Mouse (Mus musculus) bone marrow macrophage, adult 2 months (primary cell): ENCODE results near the gene Mdm4. TPM values are rescaled to one million over a fixed set of nuclear protein-coding genes. Genes with fewer than 3 reads are reported as not detected.
"Not testable (repeated sequence)": the region's sequence is repeated elsewhere in the genome, so short reads cannot be mapped to it uniquely, and the experiment has no call there.

Source experiments
- H3K27ac ChIP-seq: 2 replicates; pipeline ENCODE4 v1.5.1; 2012; ENCODE audit warnings: low read depth, low read length; ENCODE audit not compliant: insufficient read depth
- H3K4me1 ChIP-seq: 2 replicates; pipeline ENCODE4 v1.6.1; 2012; ENCODE audit warnings: low read length; ENCODE audit not compliant: control insufficient read depth, insufficient read depth
- H3K4me3 ChIP-seq: 2 replicates; pipeline ENCODE4 v1.5.1; 2012; ENCODE audit warnings: mild to moderate bottlenecking, low read length, moderate library complexity; ENCODE audit not compliant: insufficient read depth
- CTCF ChIP-seq: IDR thresholded peaks from 2 replicates; pipeline ENCODE4 v1.5.1; 2012; ENCODE audit warnings: low read depth, mild to moderate bottlenecking, low read length, moderate library complexity
- POLR2A ChIP-seq: IDR thresholded peaks from 2 replicates; pipeline ENCODE4 v1.6.1; 2012; ENCODE audit warnings: mild to moderate bottlenecking, low read depth, low read length, borderline replicate concordance
- polyA plus RNA-seq: library from polyadenylated mRNA; stranded (reverse); fragments of >200 nt; gene quantifications from 2 replicates; pipeline ENCODE4 v1.2.4, GENCODE M21; 2012; ENCODE audit not compliant: missing spikeins, insufficient read depth, insufficient read length

Mdm4 gene
- polyA plus RNA-seq, 1 experiment: 81.8 TPM

- peak overlapping the region; percentile 35 for H3K4me3 ChIP-seq
- H3K27ac ChIP-seq: no peak overlapping the region
- TF ChIP-seq POLR2A (no peak), CTCF (no peak)
- H3K4me1 ChIP-seq: peaks cover 15% of the 10 kb centered on the region
Measured at GRCm38 (mm10) chr1:133034091-133034460, 3.7 kb upstream of the Mdm4 start.

GRCm38 (mm10) chr1:133033316-133034090 is 3.1 kb upstream of the Mdm4 start:
- TF ChIP-seq POLR2A (no peak), CTCF (no peak)
- Histone ChIP-seq H3K27ac (peak overlapping the region; percentile 42), H3K4me3 (peak overlapping the region; percentile 86), H3K4me1 (peaks cover 17% of the 10 kb centered on the region)

GRCm38 (mm10) chr1:133032981-133033315 is 2.6 kb upstream of the Mdm4 start:
- peak overlapping the region; percentile 86 for H3K4me3 ChIP-seq
- no peak for TF ChIP-seq CTCF
- no peak for TF ChIP-seq POLR2A
- H3K27ac ChIP-seq: no peak overlapping the region; the same call in 1 of the 2 replicates
- peaks cover 20% of the 10 kb centered on the region for H3K4me1 ChIP-seq

GRCm38 (mm10) chr1:133029744-133030143 is 617 bp downstream of the Mdm4 start:
- peaks cover 21% of the 10 kb centered on the region for H3K4me1 ChIP-seq
- H3K4me3 ChIP-seq: no peak overlapping the region
- TF ChIP-seq CTCF: no peak
- no peak for TF ChIP-seq POLR2A
- H3K27ac ChIP-seq: peak overlapping the region; percentile 19; the same call in 1 of the 2 replicates

- Histone ChIP-seq H3K4me3 (no peak overlapping the region), H3K4me1 (peaks cover 21% of the 10 kb centered on the region), H3K27ac (no peak overlapping the region)
- TF ChIP-seq CTCF (no peak), POLR2A (no peak)
Measured at GRCm38 (mm10) chr1:133027980-133028379, 2.4 kb downstream of the Mdm4 start.

GRCm38 (mm10) chr1:133027126-133027525 is 3.2 kb downstream of the Mdm4 start:
- TF ChIP-seq POLR2A (no peak), CTCF (no peak)
- Histone ChIP-seq H3K27ac (no peak overlapping the region), H3K4me3 (no peak overlapping the region), H3K4me1 (peaks cover 18% of the 10 kb centered on the region)

- Histone ChIP-seq H3K27ac (peak overlapping the region; percentile 74), H3K4me3 (peak overlapping the region; percentile 82), H3K4me1 (peaks cover 21% of the 10 kb centered on the region)
Measured at GRCm38 (mm10) chr1:133025796-133026190, 4.6 kb downstream of the Mdm4 start.

- TF ChIP-seq POLR2A: no peak
- no peak for TF ChIP-seq CTCF
- Histone ChIP-seq H3K4me1 (peaks cover 22% of the 10 kb centered on the region), H3K27ac (peak overlapping the region; percentile 75), H3K4me3 (peak overlapping the region; percentile 82)
Measured at GRCm38 (mm10) chr1:133025051-133025795, 5.1 kb downstream of the Mdm4 start.

GRCm38 (mm10) chr1:133024426-133024825 is 5.9 kb downstream of the Mdm4 start:
- H3K27ac ChIP-seq: peak overlapping the region; percentile 75; the same call in 1 of the 2 replicates
- TF ChIP-seq POLR2A (no peak), CTCF (no peak)
- H3K4me3 ChIP-seq: peak overlapping the region; percentile 82
- peaks cover 20% of the 10 kb centered on the region for H3K4me1 ChIP-seq

- peaks cover 20% of the 10 kb centered on the region for H3K4me1 ChIP-seq
- peak overlapping the region; percentile 82 for H3K4me3 ChIP-seq
- H3K27ac ChIP-seq: not testable (repeated sequence)
Measured at GRCm38 (mm10) chr1:133023723-133024122, 6.6 kb downstream of the Mdm4 start.

- not testable (repeated sequence) for H3K27ac ChIP-seq, H3K4me3 ChIP-seq
- H3K4me1 ChIP-seq: peaks cover 15% of the 10 kb centered on the region
Measured at GRCm38 (mm10) chr1:133021971-133022370, 8.4 kb downstream of the Mdm4 start.
